Mouse (Mus musculus): ENCODE data around the gene Cyb5b. TPM values are rescaled to one million over a fixed set of nuclear protein-coding genes. Genes with fewer than 3 reads are reported as not detected.

Gene Cyb5b
- polyA plus RNA-seq, 1 experiment from 2014 or later = 67.5 TPM

GRCm38 (mm10) chr8:107186659-107187390, 36.4 kb downstream of the Cyb5b start:
- WGBS = 67% methylated on average over 15 of the region's 15 CpGs

GRCm38 (mm10) chr8:107187631-107188030, 37.2 kb downstream of the Cyb5b start:
- Histone ChIP-seq H3K4me3 (replicated peaks) (no peak overlapping the region), H3K4me2 (replicated peaks) (no peak overlapping the region), H3K36me3 (peaks cover 31% of the 10 kb centered on the region), H3K27ac (replicated peaks) (no peak overlapping the region), H3K9me3 (replicated peaks) (no peaks in the 10 kb centered on the region), H3K27me3 (no peaks in the 10 kb centered on the region), H3K4me1 (peaks cover under 1% of the 10 kb centered on the region; the same call in 1 of the 2 replicates), H3K9ac (no peak overlapping the region)
- no peak for ATAC-seq (ENCODE audit: insufficient number of reproducible peaks, low FRiP score, low TSS enrichment, low read depth)
- WGBS = 85% methylated on average over 5 of the region's 5 CpGs

More at GRCm38 (mm10) chr8:107186659-107187390, 36.4 kb downstream of the Cyb5b start:
- Histone ChIP-seq H3K36me3 (peaks cover 37% of the 10 kb centered on the region), H3K27ac (replicated peaks) (no peak overlapping the region), H3K9me3 (replicated peaks) (no peaks in the 10 kb centered on the region), H3K4me1 (no peaks in the 10 kb centered on the region), H3K4me3 (replicated peaks) (no peak overlapping the region), H3K27me3 (no peaks in the 10 kb centered on the region), H3K9ac (no peak overlapping the region), H3K4me2 (replicated peaks) (no peak overlapping the region)
- no peak for ATAC-seq (ENCODE audit: insufficient number of reproducible peaks, low FRiP score, low TSS enrichment, low read depth)

- ATAC-seq (ENCODE audit: insufficient number of reproducible peaks, low FRiP score, low TSS enrichment, low read depth) = no peak
- H3K9ac ChIP-seq = no peak overlapping the region
- no peak overlapping the region for H3K27ac ChIP-seq (replicated peaks)
These were observed 42.2 kb downstream of the Cyb5b start for GRCm38 (mm10) chr8:107192631-107193030.

GRCm38 (mm10) chr8:107193331-107193730, 42.9 kb downstream of the Cyb5b start:
- H3K9me3 ChIP-seq (replicated peaks) = no peaks in the 10 kb centered on the region
- H3K4me1 ChIP-seq = peaks cover 3% of the 10 kb centered on the region; the same call in 1 of the 2 replicates
- H3K4me2 ChIP-seq (replicated peaks) = no peak overlapping the region
- 60% methylated on average over 6 of the region's 6 CpGs for WGBS
- no peak overlapping the region for H3K4me3 ChIP-seq (replicated peaks)
- ATAC-seq (ENCODE audit: insufficient number of reproducible peaks, low FRiP score, low TSS enrichment, low read depth) = no peak
- no peaks in the 10 kb centered on the region for H3K36me3 ChIP-seq
- H3K9ac ChIP-seq = no peak overlapping the region
- H3K27ac ChIP-seq (replicated peaks) = no peak overlapping the region
- H3K27me3 ChIP-seq = no peaks in the 10 kb centered on the region

More at GRCm38 (mm10) chr8:107192631-107193030, 42.2 kb downstream of the Cyb5b start:
- no peaks in the 10 kb centered on the region for H3K27me3 ChIP-seq
- WGBS = 52% methylated on average over 8 of the region's 8 CpGs
- no peak overlapping the region for H3K4me2 ChIP-seq (replicated peaks)
- H3K9me3 ChIP-seq (replicated peaks) = no peaks in the 10 kb centered on the region
- H3K4me1 ChIP-seq = peaks cover 3% of the 10 kb centered on the region; the same call in 1 of the 2 replicates
- H3K4me3 ChIP-seq (replicated peaks) = no peak overlapping the region
- H3K36me3 ChIP-seq = no peaks in the 10 kb centered on the region

GRCm38 (mm10) chr8:107194786-107195451, 44.5 kb downstream of the Cyb5b start:
- no peak for ATAC-seq (ENCODE audit: insufficient number of reproducible peaks, low FRiP score, low TSS enrichment, low read depth)
- Histone ChIP-seq H3K4me2 (replicated peaks) (no peak overlapping the region), H3K36me3 (no peaks in the 10 kb centered on the region), H3K9ac (no peak overlapping the region), H3K9me3 (replicated peaks) (no peaks in the 10 kb centered on the region), H3K27ac (replicated peaks) (no peak overlapping the region), H3K4me3 (replicated peaks) (no peak overlapping the region), H3K27me3 (no peaks in the 10 kb centered on the region), H3K4me1 (peaks cover 3% of the 10 kb centered on the region; the same call in 1 of the 2 replicates)
- WGBS = 89% methylated on average over 14 of the region's 14 CpGs

GRCm38 (mm10) chr8:107197901-107198826, 47.7 kb downstream of the Cyb5b start:
- peak overlapping the region; percentile 20; the same call in 1 of the 2 replicates for H3K4me3 ChIP-seq (replicated peaks)
- no peak; the same call in 1 of the 2 replicates for ATAC-seq (ENCODE audit: insufficient number of reproducible peaks, low FRiP score, low TSS enrichment, low read depth)
- H3K27me3 ChIP-seq = no peaks in the 10 kb centered on the region
- no peaks in the 10 kb centered on the region for H3K9me3 ChIP-seq (replicated peaks)
- 36% methylated on average over 24 of the region's 24 CpGs for WGBS
- H3K36me3 ChIP-seq = no peaks in the 10 kb centered on the region
- no peak overlapping the region for H3K9ac ChIP-seq
- H3K4me2 ChIP-seq (replicated peaks) = peak overlapping the region; percentile 37
- H3K4me1 ChIP-seq = no peaks in the 10 kb centered on the region
- peak overlapping the region; percentile 71 for H3K27ac ChIP-seq (replicated peaks)

- H3K9me3 ChIP-seq (replicated peaks) = no peaks in the 10 kb centered on the region
- no peak overlapping the region for H3K9ac ChIP-seq
- no peaks in the 10 kb centered on the region for H3K36me3 ChIP-seq
- peaks cover 16% of the 10 kb centered on the region for H3K4me1 ChIP-seq
- WGBS = 85% methylated on average over 9 of the region's 9 CpGs
- no peaks in the 10 kb centered on the region for H3K27me3 ChIP-seq
- H3K27ac ChIP-seq (replicated peaks) = no peak overlapping the region
- ATAC-seq (ENCODE audit: insufficient number of reproducible peaks, low FRiP score, low TSS enrichment, low read depth) = 0 out of 2 replicates have a peak, but pooled peaks have one; percentile 31
- no peak overlapping the region for H3K4me3 ChIP-seq (replicated peaks)
- H3K4me2 ChIP-seq (replicated peaks) = no peak overlapping the region
These were observed 54.7 kb downstream of the Cyb5b start for GRCm38 (mm10) chr8:107205164-107205563.

GRCm38 (mm10) chr8:107205701-107206561, 55.5 kb downstream of the Cyb5b start:
- Histone ChIP-seq H3K4me1 (peaks cover 16% of the 10 kb centered on the region), H3K4me2 (replicated peaks) (no peak overlapping the region), H3K27ac (replicated peaks) (peak overlapping the region; percentile 68; the same call in 1 of the 2 replicates), H3K27me3 (no peaks in the 10 kb centered on the region), H3K9me3 (replicated peaks) (no peaks in the 10 kb centered on the region), H3K9ac (no peak overlapping the region), H3K36me3 (no peaks in the 10 kb centered on the region), H3K4me3 (replicated peaks) (no peak overlapping the region)
- peak; percentile 36; the same call in 1 of the 2 replicates for ATAC-seq (ENCODE audit: insufficient number of reproducible peaks, low FRiP score, low TSS enrichment, low read depth)
- 63% methylated on average over 23 of the region's 23 CpGs for WGBS

- Histone ChIP-seq H3K9me3 (replicated peaks) (no peaks in the 10 kb centered on the region), H3K4me3 (replicated peaks) (no peak overlapping the region), H3K36me3 (no peaks in the 10 kb centered on the region), H3K9ac (no peak overlapping the region), H3K27me3 (no peaks in the 10 kb centered on the region), H3K4me1 (peaks cover 16% of the 10 kb centered on the region), H3K4me2 (replicated peaks) (no peak overlapping the region), H3K27ac (replicated peaks) (0 out of 2 replicates have a peak overlapping the region, but pooled peaks have one; percentile 51)
- 75% methylated on average over 9 of the region's 9 CpGs for WGBS
- ATAC-seq (ENCODE audit: insufficient number of reproducible peaks, low FRiP score, low TSS enrichment, low read depth) = no peak
These were observed 56.5 kb downstream of the Cyb5b start for GRCm38 (mm10) chr8:107206782-107207525.

- H3K27me3 ChIP-seq = no peaks in the 10 kb centered on the region
- 81% methylated on average over 7 of the region's 7 CpGs for WGBS
These were observed 58.7 kb downstream of the Cyb5b start for GRCm38 (mm10) chr8:107209185-107209584.

More at GRCm38 (mm10) chr8:107209185-107209584, 58.7 kb downstream of the Cyb5b start:
- Histone ChIP-seq H3K36me3 (no peaks in the 10 kb centered on the region), H3K9ac (no peak overlapping the region), H3K4me2 (replicated peaks) (no peak overlapping the region), H3K9me3 (replicated peaks) (no peaks in the 10 kb centered on the region), H3K4me1 (peaks cover 16% of the 10 kb centered on the region), H3K27ac (replicated peaks) (no peak overlapping the region), H3K4me3 (replicated peaks) (no peak overlapping the region)
- ATAC-seq (ENCODE audit: insufficient number of reproducible peaks, low FRiP score, low TSS enrichment, low read depth) = no peak

Measured in embryonic facial prominence, embryonic 15.5 days (tissue).